Mouse (Mus musculus) brain, adult 10 weeks (tissue): ENCODE data around the gene Vamp2. TPM values are rescaled to one million over a fixed set of nuclear protein-coding genes. Genes with fewer than 3 reads are reported as not detected.

Experiments
- polyA plus RNA-seq: library from polyadenylated mRNA; stranded (reverse); fragments of 350-450 nt; fragmentation: Illumina TruSeq; extraction: RNeasy Lipid Tissue Mini Kit (QIAGEN cat#74804); gene quantifications from one replicate; pipeline ENCODE4 v1.2.3, GENCODE M21; 2015; ENCODE audit warnings: low read depth, low replicate concordance

The Vamp2 gene
- 1,029 TPM for polyA plus RNA-seq

GRCm38 (mm10) chr11:69088103-69088855 is at the start of gene Vamp2:
Gene Vamp2 (plus strand): TSS chr11:69088490.

GRCm38 (mm10) chr11:69045531-69046394 is 42.5 kb upstream of the Vamp2 start, which contains the start of gene Aurkb:
Gene Aurkb (plus strand): TSS chr11:69045647.

GRCm38 (mm10) chr11:69059357-69059974 is 28.8 kb upstream of the Vamp2 start, which contains the start of gene Borcs6:
Gene Borcs6 (plus strand): TSS chr11:69059717.

DNA sequence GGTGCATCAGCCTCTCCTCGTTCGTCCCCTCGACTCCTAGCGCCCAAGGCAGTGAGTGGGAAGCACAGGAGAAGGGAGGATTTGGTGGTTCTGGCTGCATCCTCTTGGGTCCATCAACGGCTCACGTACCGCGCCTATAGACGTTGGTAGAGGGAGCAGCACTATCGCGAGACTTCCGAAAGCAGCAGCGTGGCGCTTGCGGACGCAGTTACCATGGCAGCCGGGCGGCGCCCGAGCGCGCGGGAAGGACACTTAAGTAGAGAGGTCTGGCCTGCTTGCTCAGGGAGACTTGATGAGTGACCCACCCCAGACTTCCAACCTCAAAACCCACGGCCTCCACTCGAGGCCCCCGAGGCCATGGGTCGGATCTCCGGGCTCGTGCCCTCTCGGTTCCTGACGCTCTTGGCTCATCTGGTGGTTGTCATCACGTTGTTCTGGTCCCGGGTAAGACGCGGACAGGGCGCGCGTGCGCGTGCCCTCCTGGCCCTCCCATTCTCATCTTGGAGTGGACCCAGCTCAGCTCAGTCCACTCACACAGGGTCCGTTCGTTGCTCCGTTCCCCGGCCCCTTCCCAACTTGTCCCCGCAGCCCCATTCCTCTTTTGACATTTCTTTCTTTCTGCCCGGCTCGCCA is 17.6 kb upstream of the Vamp2 start, which contains the start of gene Tmem107:
Gene Tmem107 (plus strand): TSS at position 217 of the 633 bp plus-strand sequence.

GRCm38 (mm10) chr11:69094697-69095429 is 6.6 kb downstream of the Vamp2 start, which contains the start of gene Per1:
Gene Per1 (plus strand): TSS chr11:69095217.

DNA sequence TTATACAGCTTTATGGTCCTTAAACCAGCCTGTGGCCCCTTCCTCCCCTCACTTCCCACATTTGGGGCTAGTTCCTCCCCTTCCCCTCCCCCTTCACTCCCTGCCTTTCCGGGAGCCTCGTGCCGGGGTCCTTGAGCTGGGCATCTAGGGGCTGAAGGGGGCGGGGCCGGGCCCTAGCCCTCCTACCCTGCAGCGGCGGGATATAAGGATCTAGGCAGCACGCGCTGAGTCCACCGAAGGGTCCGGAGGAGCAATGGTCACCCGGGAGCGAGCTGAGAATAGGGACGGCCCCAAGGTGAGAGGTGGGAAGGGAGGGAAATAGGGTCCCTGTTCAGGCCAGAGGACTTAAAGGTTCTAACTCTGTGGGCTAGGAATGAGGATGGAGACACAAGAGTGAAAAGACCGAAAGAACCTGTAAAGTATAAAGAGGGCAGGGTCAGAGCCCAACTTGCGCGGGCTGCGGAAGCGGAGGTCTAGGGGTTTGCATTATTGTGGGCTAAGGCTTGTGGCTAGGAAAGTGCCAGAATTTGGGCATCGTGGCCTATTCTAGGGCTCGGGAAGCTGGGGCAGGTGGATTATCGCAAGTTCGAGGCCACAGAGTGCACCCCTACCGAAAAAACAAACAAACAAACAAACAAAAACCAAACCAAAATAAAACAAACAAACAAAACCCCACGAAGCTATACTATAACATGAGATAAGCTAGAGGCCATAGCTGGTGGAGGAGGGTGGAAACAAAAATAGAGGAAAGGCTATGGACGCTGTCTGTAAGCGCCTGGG is 32.1 kb downstream of the Vamp2 start, which contains the start of gene Hes7:
Gene Hes7 (plus strand): TSS at position 184 of the 780 bp plus-strand sequence.

GRCm38 (mm10) chr11:69122336-69122951 is 34.2 kb downstream of the Vamp2 start, which contains the start of gene 9130213A22Rik:
Gene 9130213A22Rik (minus strand): TSS chr11:69122589.

GRCm38 (mm10) chr11:69125852-69125918 is 37.4 kb downstream of the Vamp2 start, which contains the start of gene Aloxe3:
Gene Aloxe3 (plus strand): TSS chr11:69125896.

Other genes with a start within 250 kb of the Vamp2 start
- 127 TPM for gene Ndel1, start 216.6 kb upstream of the Vamp2 start, polyA plus RNA-seq
- not detected for gene Rnf222, start 199.9 kb upstream of the Vamp2 start, polyA plus RNA-seq
- 2,040 TPM for gene Rpl26, start 186.9 kb upstream of the Vamp2 start, polyA plus RNA-seq
- 1.1 TPM for gene Odf4, start 161.4 kb upstream of the Vamp2 start, polyA plus RNA-seq
- gene Arhgef15, start 131.0 kb upstream of the Vamp2 start, polyA plus RNA-seq = 16.4 TPM
- gene Slc25a35, start 120.4 kb upstream of the Vamp2 start, polyA plus RNA-seq = 6.2 TPM
- 41.5 TPM for gene Rangrf, start 113.3 kb upstream of the Vamp2 start, polyA plus RNA-seq
- gene Pfas, start 80.0 kb upstream of the Vamp2 start, polyA plus RNA-seq = 11.4 TPM
- 35.5 TPM for gene Ctc1, start 72.6 kb upstream of the Vamp2 start, polyA plus RNA-seq
- gene Aurkb, start 42.8 kb upstream of the Vamp2 start, polyA plus RNA-seq = 0.54 TPM
- 25.8 TPM for gene Borcs6, start 28.8 kb upstream of the Vamp2 start, polyA plus RNA-seq
- 25.6 TPM for gene Tmem107, start 17.7 kb upstream of the Vamp2 start, polyA plus RNA-seq
- gene Per1, start 6.7 kb downstream of the Vamp2 start, polyA plus RNA-seq = 47.8 TPM
- 0.58 TPM for gene Hes7, start 31.9 kb downstream of the Vamp2 start, polyA plus RNA-seq
- gene 9130213A22Rik, start 34.1 kb downstream of the Vamp2 start, polyA plus RNA-seq = 0.67 TPM
- gene Aloxe3, start 37.4 kb downstream of the Vamp2 start, polyA plus RNA-seq = 3.9 TPM
- 4.0 TPM for gene Alox12b, start 68.5 kb downstream of the Vamp2 start, polyA plus RNA-seq
- gene Alox8, start 109.4 kb downstream of the Vamp2 start, polyA plus RNA-seq = 3.5 TPM
- 1.1 TPM for gene Gucy2e, start 148.5 kb downstream of the Vamp2 start, polyA plus RNA-seq
- gene Cntrob, start 235.3 kb downstream of the Vamp2 start, polyA plus RNA-seq = 16.5 TPM
- 92.5 TPM for gene Trappc1, start 235.5 kb downstream of the Vamp2 start, polyA plus RNA-seq
- gene Kcnab3, start 237.8 kb downstream of the Vamp2 start, polyA plus RNA-seq = 83.2 TPM